Mouse (Mus musculus) thymus, postnatal 10 days (tissue): Measurements from ENCODE around the gene 2700081O15Rik.

Source experiments
- DNase-seq, 2 experiments: peaks; one replicate each; pipeline ENCODE4 v3.0.0; 2021; ENCODE audit warnings: low spot score in 2 of 2

Gene 2700081O15Rik

GRCm38 (mm10) chr19:7420841-7421601 lies 3.6 kb downstream of the 2700081O15Rik start:
- DNase-seq, result no peak

- no peak for DNase-seq
Measured at GRCm38 (mm10) chr19:7421602-7422591, 4.5 kb downstream of the 2700081O15Rik start.

- no peak for DNase-seq
Measured at GRCm38 (mm10) chr19:7422656-7423027, 5.2 kb downstream of the 2700081O15Rik start.

GRCm38 (mm10) chr19:7423028-7423655 lies 5.7 kb downstream of the 2700081O15Rik start:
- no peak for DNase-seq

GRCm38 (mm10) chr19:7423656-7424030 lies 6.2 kb downstream of the 2700081O15Rik start:
- no peak for DNase-seq

- DNase-seq, result no peak
Measured at GRCm38 (mm10) chr19:7424131-7424530, 6.7 kb downstream of the 2700081O15Rik start.

GRCm38 (mm10) chr19:7424590-7425397 lies 7.4 kb downstream of the 2700081O15Rik start:
- no peak for DNase-seq

- no peak for DNase-seq
Measured at GRCm38 (mm10) chr19:7425398-7425775, 8.0 kb downstream of the 2700081O15Rik start.

GRCm38 (mm10) chr19:7434887-7435286 lies 17.5 kb downstream of the 2700081O15Rik start:
- no peak for DNase-seq

GRCm38 (mm10) chr19:7436061-7436970 lies 18.9 kb downstream of the 2700081O15Rik start:
- DNase-seq, result peak in 1 of 2 experiments; percentile 81

- DNase-seq, result no peak
Measured at GRCm38 (mm10) chr19:7438295-7438694, 20.9 kb downstream of the 2700081O15Rik start.

- peak; percentile 39 to 68 for DNase-seq
Measured at GRCm38 (mm10) chr19:7441493-7441892, 24.1 kb downstream of the 2700081O15Rik start.

GRCm38 (mm10) chr19:7445105-7445504 lies 27.7 kb downstream of the 2700081O15Rik start:
- no peak for DNase-seq

GRCm38 (mm10) chr19:7445596-7445995 lies 28.2 kb downstream of the 2700081O15Rik start:
- peak; percentile 23 to 25 for DNase-seq

- DNase-seq, result no peak
Measured at GRCm38 (mm10) chr19:7456803-7457202, 39.4 kb downstream of the 2700081O15Rik start.

GRCm38 (mm10) chr19:7458901-7459300 lies 41.5 kb downstream of the 2700081O15Rik start:
- DNase-seq, result no peak

GRCm38 (mm10) chr19:7459370-7459769 lies 41.9 kb downstream of the 2700081O15Rik start:
- DNase-seq, result no peak

- no peak for DNase-seq
Measured at GRCm38 (mm10) chr19:7467915-7468314, 50.5 kb downstream of the 2700081O15Rik start.

- DNase-seq, result no peak
Measured at GRCm38 (mm10) chr19:7470643-7471042, 53.2 kb downstream of the 2700081O15Rik start.
